In the genomic region with DNA sequence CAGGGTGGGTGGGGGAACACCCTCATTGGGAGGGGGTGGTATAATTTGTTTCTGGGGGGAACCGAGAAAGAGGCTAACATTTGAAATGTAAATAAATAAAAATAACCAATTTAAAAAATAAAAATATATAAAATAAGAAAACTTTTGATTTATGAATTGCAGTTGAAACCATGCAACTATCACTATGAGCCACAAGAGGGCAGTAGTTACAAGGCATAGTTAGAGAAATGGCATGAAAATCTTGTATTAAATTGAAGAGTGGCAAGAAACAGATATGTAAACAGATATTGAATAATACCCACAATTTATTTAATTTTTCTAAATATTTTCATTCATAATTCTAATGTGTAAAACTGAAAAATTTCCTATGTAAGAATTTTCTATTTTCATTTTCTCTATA, we compare ENCODE assay signal across 11 mouse cellular contexts. TPM values are rescaled to one million over a fixed set of nuclear protein-coding genes. Genes with fewer than 3 reads are reported as not detected.
DNase-seq lines count a peak whose midpoint lies in the region; TF ChIP-seq lines count a peak whose summit lies in the region.
"Had no signal": no experiment of that assay in that cellular context is flagged by ENCODE, and none has a peak within 500 bp of the region (broad histone marks: within the 10 kb centered on the region; RNA-seq: fewer than 3 reads in every experiment).

No protein-coding gene starts in this region.

- H3K36me3 ChIP-seq in kidney, adult 2 months (ENCODE audit: control insufficient read depth, insufficient read depth, low read length), result no peaks in the 10 kb centered on the region
- H3K36me3 ChIP-seq: neural tube, embryonic 12.5 days had no signal

- WGBS in kidney, adult 2 months, result 10% methylated on average over 1 of the region's 1 CpGs

- no peak for TF ChIP-seq POLR2A in kidney, adult 2 months (IDR thresholded peaks at IDR 0.05; ENCODE audit: low read depth, low read length)

- no peaks in the 10 kb centered on the region for H3K27me3 ChIP-seq in kidney, adult 2 months (replicated peaks; ENCODE audit: control insufficient read depth, insufficient read depth, low read length)
- H3K27me3 ChIP-seq: neural tube, embryonic 12.5 days had no signal

- H3K4me1 ChIP-seq in kidney, adult 2 months (ENCODE audit: control insufficient read depth, insufficient read depth, low read length), result no peaks in the 10 kb centered on the region
- H3K4me1 ChIP-seq: neural tube, embryonic 12.5 days had no signal

- DNase-seq in kidney, adult 2 months, result peak; percentile 16
- DNase-seq in kidney, postnatal 14 days, result no peak
- DNase-seq in 3T3-L1 (ENCODE audit: low read depth, low spot score) (peak; percentile 59), A20 (ENCODE audit: low read depth, low spot score) (peak; percentile 21)
- DNase-seq in brain, adult 2 months (ENCODE audit: low read depth, low spot score), result peak; percentile 44
- DNase-seq in spleen, postnatal 4 days (ENCODE audit: low spot score in 2 of 2), result no peak
- DNase-seq in c-Kit-positive CD71-positive TER-119-positive erythroid progenitor cells, embryonic 14.5 days (ENCODE audit: low spot score), result no peak
- DNase-seq: heart, postnatal 36 days; layer of hippocampus, postnatal 36 days had no signal

- no peak for TF ChIP-seq CTCF in kidney, adult 2 months (conservative IDR thresholded peaks at IDR 0.05; ENCODE audit: insufficient read depth, insufficient read length, low read depth, low read length)

- H3K27ac ChIP-seq in kidney, adult 2 months (ENCODE audit: insufficient read depth, low read depth, low read length), result no peak overlapping the region
- H3K27ac ChIP-seq: neural tube, embryonic 12.5 days had no signal

- H3K4me3 ChIP-seq in kidney, adult 2 months (ENCODE audit: insufficient read depth, low read depth, low read length), result no peak overlapping the region
- H3K4me3 ChIP-seq: neural tube, embryonic 12.5 days had no signal

RNA-seq across cellular contexts. Expression of gene Iqub, which starts 24.5 kb away (rescaled TPM):
- polyA plus RNA-seq in kidney, adult 2 months (2012; rRNA removed), result 0.03 TPM in 1 of 2 replicates, not detected in the other
- polyA plus RNA-seq: small intestine, adult 2 months had no signal

RNA-seq across cellular contexts. Expression of gene Ndufa5, which starts 37.5 kb away (rescaled TPM):
- 14.8 and 24.9 TPM in 2 replicates for polyA plus RNA-seq in kidney, adult 2 months (2012; rRNA removed)

RNA-seq across cellular contexts. Expression of gene Asb15, which starts 37.6 kb away (rescaled TPM):
- 2.6 and 3.8 TPM in 2 replicates for polyA plus RNA-seq in kidney, adult 2 months (2012; rRNA removed)
- polyA plus RNA-seq: neural tube, embryonic 12.5 days; small intestine, adult 2 months had no signal

Comparison
In these comparisons a context has a peak if more than half of its experiments do, and no peak if none do; other contexts are left out.
1. DNase-seq: peak in kidney, adult 2 months (single experiment), 3T3-L1 (single experiment), A20 (single experiment) and brain, adult 2 months (single experiment); none in kidney, postnatal 14 days (single experiment), spleen, postnatal 4 days (0 of 2) and c-Kit-positive CD71-positive TER-119-positive erythroid progenitor cells, embryonic 14.5 days (single experiment).